Mouse (Mus musculus) kidney, adult 9 months (tissue): ENCODE data around the gene Slc25a43.

Experiments
- DNase-seq: peaks from one replicate; pipeline ENCODE4 v3.0.0; 2022

Gene Slc25a43

GRCm38 (mm10) chrX:36743503-36744101, at the start of gene Slc25a43:
Slc25a43 (plus strand) TSS chrX:36743659.
- peak; percentile 13 for DNase-seq

DNA sequence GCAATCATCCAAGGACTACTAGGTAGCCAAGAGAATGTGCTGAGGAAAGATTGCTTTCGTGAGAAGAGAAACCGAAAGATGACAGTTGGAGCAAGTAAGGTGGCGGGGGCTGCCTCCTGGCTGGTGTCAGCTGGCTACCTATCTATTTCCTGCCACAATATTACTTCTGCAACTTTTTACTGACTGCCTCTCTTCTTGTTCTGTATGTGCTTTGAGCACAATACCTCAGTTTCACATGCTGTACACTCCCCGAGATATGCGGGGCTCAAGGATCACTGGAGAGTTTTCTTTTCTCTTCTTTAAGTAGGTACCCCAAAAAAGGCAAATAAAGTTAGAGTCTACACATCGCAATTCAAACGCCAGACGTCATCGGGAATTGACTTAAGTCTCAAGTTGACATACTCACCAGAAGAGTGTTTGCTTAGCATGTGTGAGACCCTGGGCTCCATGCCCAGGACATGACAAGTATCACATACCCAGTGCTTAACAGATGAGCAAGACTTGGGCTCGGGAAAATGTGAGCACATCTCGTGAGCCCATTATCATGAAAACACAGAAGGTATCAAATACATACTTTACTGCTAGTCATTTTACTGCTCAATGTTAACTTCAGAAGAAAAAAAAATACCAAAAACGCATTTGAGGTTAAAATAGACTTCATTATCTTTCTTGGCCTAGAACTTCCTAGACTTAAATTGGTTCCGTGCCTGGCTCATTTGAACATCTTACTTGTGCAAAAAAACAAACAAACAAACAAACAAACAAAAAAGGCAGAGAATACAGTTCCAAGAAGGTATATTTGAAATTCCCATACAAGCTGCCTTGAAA, 3.1 kb upstream of the Slc25a43 start:
- DNase-seq = no peak

- no peak for DNase-seq
Measured at GRCm38 (mm10) chrX:36741278-36741677, 2.2 kb upstream of the Slc25a43 start.

GRCm38 (mm10) chrX:36742744-36743143, 715 bp upstream of the Slc25a43 start:
- DNase-seq = no peak

- peak; percentile 23 for DNase-seq
Measured at GRCm38 (mm10) chrX:36744735-36745134, 1.3 kb downstream of the Slc25a43 start.

DNA sequence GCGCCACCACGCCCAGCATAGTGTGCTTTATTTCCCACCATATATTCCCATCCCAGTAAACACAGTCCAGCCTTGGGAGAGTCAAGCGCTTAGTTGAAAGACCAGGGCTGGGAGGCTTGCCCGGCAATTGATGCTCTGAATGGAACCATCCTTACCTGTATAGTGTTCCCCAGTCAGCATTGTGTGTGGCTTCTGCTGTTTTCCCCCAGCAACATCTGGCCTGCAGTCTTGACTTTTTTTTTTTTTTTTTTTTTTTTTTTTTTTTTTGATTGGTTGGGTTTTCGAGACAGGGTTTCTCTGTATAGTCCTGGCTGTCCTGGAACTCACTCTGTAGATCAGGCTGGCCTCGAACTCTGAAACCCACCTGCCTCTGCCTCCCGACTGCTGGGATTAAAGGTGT, 1.9 kb downstream of the Slc25a43 start:
- no peak for DNase-seq

GRCm38 (mm10) chrX:36746789-36747188, 3.3 kb downstream of the Slc25a43 start:
- no peak for DNase-seq

DNA sequence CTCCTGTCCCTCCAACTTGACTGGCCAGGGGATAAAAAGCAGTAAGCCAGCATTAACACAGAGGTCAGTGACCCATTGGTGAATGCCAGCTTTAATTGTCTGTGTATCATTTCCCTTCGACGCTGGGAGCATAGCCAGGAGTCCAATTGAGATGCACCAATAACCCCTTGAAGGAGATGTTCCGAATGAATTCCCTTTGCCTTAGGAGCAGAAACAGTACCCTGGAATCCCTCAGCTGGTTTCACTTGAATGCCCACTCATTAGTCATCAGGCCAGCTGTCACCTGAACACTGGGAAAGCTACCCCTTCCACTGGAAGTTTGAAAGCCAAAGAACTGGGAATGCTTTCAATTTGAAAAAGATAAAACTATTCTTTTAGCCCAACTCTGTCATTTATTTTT, 5.1 kb downstream of the Slc25a43 start:
- DNase-seq = peak; percentile 37

- no peak for DNase-seq
Measured at GRCm38 (mm10) chrX:36749281-36749785, 5.9 kb downstream of the Slc25a43 start.

DNA sequence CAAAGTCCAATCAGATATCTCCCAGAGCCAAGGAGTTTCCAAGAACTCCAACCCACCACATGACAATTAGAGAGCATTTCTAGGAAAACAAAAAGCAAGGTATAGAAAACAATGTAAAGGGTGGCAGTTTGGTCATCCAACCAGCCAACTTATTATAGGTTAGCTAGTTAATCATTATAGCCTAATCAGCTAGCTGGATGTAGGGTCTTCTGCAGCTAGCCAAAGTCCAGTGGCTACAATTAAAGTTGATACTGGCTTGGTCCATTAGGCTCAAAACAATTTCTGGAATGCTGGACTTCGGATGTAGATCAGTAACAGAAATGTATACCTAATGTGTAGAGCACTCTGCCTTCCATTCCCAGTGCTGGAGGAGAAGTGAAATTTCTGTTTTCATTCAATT, 7.1 kb downstream of the Slc25a43 start:
- DNase-seq = no peak

GRCm38 (mm10) chrX:36752586-36752985, 9.1 kb downstream of the Slc25a43 start:
- DNase-seq = no peak

DNA sequence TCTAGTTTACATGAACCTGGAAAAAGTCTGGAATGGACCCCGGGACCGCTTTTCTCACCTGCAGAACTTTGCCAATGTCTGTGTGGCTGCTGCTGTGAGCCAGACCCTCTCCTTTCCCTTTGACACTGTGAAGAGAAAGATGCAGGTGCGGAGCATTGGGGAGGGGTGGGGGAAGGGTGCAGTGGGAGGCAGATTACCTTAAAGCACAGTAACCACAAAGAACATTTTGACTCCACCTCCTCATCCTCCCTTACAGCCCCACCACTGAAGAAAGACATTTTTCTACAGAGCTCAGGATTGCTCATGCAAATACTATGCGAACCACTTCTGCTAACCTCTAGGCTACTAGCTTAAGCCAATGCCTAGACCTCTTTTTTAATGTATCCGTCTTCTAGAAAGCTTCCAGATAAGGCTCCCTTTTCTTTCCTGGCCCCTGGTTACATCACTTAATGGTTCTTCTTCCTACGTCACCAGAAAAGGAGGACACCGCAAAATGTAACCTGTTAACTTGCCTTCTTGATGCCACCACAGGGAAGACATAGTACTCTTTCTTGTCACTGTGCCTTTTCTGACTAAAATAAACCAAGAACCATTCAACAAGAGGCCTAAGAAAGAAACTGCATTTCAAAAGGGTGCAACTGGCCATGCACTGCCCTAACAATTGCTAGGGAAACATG, 14.5 kb downstream of the Slc25a43 start:
- DNase-seq = no peak

DNA sequence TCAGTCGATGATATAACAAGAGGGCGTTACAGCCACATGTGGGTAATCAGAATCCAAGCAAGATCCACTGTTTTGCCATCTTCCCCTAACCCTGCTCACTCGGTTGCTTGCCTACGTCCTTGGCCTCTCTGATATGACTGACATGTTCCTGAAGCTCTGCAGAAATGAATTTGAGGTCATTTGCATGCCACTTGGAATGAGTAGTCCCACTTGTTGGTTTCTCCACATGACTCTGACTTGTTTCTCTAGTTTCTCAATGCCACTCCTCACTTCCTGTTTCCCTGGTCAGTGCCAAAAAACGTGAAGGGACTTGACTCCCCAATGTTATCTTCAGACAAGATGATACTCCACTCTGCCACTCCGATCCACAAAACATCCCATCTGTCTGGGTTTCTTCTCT, 15.1 kb downstream of the Slc25a43 start:
- no peak for DNase-seq

GRCm38 (mm10) chrX:36760946-36761635, 17.6 kb downstream of the Slc25a43 start:
- DNase-seq = peak; percentile 78

DNA sequence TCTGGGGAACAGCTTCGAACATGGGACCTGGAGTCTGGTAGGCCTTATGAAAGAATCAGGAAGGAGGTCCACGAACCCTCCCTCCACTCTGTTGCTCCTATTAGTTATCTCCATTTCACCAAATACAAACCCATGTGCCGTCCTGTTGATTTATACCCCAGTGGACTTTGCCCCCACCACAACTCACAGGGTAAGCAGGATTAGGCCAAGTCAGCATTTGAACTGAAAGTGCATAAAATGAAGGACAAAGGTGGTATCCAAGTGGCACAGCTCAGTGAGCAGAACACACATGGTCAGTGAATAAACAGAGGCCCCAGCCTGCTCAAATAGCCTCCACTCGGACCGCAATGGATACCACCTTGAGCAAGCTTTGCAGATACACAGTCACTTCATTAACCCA, 18.8 kb downstream of the Slc25a43 start:
- DNase-seq = peak; percentile 83

DNA sequence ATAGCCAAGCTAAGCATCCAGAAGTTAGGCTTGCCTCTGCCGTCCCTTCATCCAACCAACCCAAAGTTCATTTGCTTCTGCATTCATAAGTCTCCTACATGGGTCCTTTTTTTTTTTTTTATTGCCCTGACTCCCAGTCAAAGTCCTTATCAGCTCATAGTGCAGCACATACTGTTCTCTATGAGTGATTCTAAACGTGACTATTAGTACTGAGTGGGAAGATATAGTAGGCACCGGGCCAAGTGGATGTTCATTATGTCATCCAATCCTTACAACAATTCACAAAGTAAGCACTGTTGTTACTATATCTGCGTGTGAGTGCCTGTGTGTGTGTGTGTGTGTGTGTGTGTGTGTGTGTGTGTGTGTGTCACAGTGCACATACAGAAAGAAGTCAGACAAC, 19.4 kb downstream of the Slc25a43 start:
- DNase-seq = peak; percentile 46

- no peak for DNase-seq
Measured at GRCm38 (mm10) chrX:36763298-36763933, 20.0 kb downstream of the Slc25a43 start.

GRCm38 (mm10) chrX:36763934-36764317, 20.5 kb downstream of the Slc25a43 start:
- no peak for DNase-seq

GRCm38 (mm10) chrX:36767386-36767785, 23.9 kb downstream of the Slc25a43 start:
- no peak for DNase-seq

DNA sequence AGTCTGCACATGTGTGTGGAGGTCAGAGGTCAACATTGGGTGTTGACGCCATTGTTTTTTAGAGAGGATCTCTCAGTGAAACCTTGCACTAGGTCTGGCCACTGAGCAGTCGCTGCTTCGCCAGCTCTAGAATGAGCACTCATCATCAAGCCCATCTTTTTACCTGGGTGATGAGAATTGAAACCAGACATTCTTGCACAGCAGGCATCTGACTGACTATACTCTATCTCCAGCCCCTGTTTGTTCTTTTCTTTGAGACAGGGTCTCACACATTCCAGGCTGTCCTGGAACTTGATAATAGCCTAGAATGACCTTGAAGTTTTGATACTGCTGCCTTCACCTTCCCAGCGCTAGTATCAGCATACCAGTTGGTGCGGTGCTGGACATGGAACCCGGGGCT, 29.1 kb downstream of the Slc25a43 start:
- DNase-seq = no peak

GRCm38 (mm10) chrX:36775520-36775919, 32.1 kb downstream of the Slc25a43 start:
- DNase-seq = no peak

DNA sequence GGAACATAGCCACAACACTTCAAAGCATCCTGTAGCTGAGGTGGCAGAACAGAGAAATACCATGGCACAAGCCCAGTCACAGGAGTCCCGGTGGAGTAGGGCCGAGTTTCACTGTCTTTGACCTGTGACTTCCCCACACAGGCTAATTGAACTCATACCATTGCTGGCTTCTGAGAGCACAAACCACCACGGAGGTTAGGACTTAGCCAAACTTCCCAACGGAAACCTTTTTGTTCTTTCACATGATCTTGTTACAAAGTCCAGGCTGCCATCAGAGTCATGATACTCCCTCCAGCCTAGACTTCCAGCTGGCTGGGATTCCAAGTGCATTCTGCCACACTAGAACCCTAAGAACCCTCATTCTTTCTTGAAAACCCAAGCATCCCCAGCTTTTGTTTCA, 34.2 kb downstream of the Slc25a43 start:
- peak; percentile 57 for DNase-seq

DNA sequence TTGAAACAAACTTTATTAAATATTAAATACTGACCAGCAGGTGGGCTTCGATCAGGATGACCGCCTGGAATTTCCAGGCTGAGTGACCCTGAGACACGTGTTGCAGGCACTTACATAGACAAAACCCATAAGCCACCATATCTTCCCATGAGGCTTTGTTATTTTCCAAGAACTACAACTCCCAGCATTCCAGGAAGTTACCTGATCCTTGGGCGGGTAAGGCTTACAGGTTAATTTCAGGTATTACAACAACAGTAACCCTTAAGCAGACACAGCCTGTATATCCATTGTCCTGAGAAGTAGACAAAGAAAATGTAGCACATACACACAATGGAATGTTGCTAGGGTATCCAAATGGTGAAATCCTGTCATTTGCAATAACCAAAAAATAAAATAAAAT, 45.9 kb downstream of the Slc25a43 start:
- no peak for DNase-seq
